Mouse (Mus musculus) left cerebral cortex, adult 11 months (tissue): ENCODE results near the gene Prickle2.

Experiments used
- DNase-seq: peaks from one replicate; pipeline ENCODE4 v3.0.0; 2022; ENCODE audit warnings: low spot score

Prickle2 gene

DNA sequence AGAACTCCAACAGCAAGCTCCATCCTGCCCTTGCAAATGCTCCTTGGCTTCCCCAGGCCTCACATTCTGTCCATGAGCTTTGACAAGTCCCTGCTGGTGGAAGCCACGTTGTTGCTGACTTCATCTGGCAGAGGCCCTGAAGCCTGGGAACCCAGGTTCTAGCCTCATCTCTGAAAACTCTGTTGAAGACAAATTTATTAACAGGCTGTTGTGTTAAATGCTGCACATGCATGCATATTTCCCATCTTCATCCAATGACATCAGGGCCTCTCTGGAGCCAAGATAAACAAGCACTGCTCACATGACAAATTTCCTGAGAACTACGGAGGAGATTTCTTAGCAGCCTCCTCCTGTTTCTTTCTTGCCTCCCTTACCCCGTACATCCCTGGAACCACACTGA is 259.3 kb downstream of the Prickle2 start:
- no peak for DNase-seq

DNA sequence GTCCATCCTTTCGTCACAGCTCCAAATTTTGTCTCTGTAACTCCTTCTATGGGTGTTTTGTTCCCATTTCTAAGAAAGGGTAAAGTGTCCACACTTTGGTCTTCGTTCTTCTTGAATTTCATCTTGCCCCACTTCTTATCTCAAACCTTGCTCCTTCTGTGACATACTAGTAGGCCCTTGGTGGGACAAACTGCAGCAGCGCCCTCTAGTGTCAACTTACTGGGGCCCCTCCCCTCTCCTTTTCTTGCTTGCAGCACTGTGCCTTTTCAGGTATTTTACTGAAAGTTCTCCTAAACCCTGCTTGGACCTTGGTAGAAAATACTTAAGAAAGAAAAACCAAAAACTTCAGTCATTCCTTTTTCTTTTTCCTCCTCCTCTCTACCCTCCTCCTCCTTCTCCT is 264.8 kb downstream of the Prickle2 start:
- no peak for DNase-seq

DNA sequence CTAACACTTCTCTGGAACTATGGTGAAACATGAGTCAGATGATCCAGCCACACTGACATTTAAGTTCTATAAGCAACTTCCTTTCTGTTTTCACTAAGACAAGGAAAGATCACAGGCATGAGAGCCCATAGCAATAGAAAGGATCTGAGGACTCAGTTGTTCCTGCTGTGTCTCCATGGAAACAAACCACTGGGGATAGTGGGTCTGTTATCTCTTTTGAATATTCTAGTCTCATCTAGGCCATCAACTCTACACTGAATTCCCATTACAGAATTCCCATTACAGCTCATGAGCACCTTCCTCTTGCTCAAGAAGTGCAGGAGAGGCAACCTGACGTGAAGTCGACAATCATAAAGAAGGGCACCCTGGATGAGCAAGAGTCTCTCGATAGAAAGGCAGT is 265.7 kb downstream of the Prickle2 start:
- no peak for DNase-seq

DNA sequence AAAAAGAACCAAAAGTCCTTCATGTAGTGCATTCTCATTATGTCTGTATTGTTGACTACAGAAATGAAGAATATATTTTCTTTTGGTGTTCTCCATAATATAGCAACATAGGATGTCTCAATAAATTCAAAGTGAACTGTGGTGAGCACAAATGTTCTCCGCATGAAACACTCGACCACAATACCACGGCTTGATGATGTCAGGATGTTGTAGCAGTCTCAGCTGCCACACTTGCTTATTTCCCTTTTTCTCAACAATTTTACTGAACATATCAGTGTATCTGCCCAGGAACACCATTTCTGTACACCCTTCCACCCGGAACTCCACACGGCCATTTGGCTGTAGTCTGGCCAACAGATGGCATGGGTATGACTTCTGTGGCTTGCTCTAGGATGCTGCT is 273.8 kb downstream of the Prickle2 start:
- no peak for DNase-seq

DNA sequence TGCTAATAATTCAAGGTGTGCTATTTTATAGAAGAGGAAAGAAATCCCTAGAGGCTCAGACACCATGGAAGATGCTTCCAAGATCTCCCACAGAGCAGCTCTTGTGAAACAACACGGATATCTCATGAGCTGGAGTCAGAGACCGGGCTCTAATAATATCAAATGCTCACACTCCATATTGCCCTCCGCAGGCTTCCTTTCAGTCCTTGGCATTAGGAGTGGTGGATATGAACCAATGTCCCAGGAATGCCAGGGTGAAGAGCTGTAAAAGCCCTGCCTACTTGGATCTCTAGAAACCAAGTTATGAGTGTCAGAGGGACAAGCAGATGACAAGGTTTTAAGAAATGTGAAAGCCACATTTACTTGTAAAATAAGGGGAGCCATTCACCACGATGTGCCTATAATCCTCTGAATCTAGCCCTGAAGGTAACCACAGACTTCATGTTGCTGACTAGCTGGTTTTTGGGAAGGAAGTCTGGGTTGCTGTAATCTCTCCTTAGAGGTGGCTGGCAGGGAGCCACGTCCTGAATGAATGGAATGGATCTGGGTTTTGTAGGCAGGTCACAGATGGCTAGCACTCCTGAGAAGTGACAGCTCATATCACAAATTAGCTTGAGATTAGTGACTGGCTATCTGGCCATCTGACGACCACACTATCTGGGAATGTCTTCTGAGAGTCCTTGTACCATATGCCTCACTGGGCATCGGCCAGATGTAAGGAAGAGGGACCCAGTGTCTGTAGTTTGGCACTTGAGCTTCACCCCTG is 278.4 kb downstream of the Prickle2 start:
- DNase-seq = no peak

DNA sequence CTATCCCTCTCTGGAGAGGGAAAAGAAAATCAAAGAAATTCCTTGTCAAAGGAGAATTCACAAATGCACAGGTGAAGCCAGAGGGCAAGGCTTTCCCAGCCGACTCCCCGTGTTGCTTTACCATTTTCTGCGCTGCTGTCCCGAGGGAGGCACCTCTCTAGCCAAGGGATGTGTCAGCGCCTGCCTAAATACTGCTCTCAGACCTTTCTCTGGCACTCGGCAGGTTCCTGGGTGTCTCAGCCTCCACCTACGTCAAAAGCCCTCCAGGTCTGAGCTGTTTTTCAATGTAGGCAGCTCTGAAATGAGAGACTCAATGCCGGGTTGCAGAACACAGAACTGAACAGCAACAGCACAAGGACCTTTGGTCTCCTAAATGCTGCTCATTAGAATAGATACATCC is 280.1 kb downstream of the Prickle2 start:
- DNase-seq = no peak

DNA sequence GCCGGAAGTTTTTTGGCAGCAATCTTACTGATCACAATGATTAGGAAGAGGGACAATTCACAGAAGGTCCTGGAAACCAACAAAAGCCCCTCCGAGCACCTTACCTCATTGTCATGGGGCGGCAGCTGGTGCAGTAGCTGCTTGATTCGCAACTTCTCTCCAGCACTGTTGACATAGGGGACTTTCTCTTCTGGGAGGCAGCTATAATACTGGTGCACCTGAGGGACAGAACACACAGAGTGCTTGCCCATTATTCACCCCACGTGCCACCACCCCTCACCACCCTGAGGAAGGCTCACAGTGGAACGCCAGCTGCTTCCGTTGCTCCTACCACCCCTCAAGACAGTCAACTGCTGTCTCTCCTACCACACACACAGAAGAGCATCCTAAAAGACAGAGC is 280.5 kb downstream of the Prickle2 start:
- no peak for DNase-seq

DNA sequence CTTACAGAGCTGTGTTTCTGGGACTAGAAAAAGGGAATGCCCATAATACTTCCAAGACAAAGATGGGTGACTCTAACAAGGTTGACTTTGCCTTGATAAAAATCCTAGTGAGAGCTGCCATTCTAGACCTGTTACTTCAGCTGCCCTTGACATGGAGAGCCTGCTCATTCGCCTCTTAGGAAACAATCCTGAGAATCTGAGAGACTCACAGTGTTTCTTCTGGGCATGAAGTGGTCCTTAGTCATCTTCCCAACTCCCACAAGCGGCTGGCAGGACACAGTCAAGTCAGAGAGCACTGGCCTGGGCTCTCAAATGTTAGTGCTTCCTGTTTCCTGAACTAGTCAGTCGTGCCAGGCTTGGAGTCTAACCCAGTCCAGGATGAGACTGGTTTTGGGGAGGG is 281.0 kb downstream of the Prickle2 start:
- DNase-seq = no peak

DNA sequence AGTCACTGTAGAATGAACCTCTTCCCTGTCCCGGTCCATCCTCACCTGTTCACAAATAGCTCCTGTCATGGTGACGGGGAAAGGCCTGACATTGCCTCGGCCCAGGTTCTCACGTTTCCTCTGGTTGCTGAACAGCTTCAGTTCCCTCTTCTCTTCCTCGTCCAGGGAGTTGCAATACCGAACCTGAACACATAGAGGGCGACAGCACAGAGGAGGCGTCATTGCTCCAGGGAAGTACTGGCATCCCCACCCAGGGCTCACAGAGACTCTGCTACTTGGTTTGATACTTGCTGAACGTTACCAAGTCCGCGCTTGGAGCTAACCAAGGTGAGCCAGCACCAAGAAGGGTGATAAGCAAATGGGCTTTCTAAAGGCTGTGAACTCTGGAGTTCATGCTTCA is 283.7 kb downstream of the Prickle2 start:
- no peak for DNase-seq

DNA sequence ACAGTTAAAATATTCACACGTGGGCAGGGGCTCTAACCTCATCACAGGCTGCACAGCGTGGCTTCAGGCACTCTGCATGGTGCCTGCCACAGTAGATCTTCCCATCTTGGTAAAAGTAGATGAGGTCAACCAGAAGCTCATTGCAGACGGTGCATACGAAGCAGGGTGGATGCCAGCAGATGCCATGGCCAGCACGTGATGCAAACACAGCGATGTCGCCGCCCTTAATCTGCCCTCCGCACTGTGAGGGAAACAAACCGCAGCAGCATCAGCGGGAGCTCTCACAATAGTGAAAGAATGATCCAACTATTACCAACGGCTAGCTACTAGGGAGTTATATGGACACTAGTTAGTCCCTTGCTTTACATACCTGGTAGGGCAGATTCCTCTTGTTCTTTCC is 285.8 kb downstream of the Prickle2 start:
- no peak for DNase-seq

DNA sequence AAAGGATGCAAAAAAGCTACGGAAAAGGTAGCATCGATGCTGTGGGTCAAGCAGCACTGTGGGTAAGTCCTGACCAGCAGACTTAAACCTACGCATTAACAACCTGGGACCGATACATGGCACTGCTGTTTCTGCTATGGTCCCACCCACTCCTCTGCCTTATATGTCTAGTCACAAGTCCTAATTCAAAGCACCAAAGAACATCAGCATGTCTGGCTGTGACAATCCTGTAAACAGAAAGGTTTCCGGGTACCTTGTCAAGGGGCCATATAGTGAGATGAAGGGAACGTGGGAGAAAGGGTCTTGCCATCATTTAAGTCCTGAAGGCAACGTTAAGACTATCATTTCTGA is 290.6 kb downstream of the Prickle2 start:
- no peak for DNase-seq

DNA sequence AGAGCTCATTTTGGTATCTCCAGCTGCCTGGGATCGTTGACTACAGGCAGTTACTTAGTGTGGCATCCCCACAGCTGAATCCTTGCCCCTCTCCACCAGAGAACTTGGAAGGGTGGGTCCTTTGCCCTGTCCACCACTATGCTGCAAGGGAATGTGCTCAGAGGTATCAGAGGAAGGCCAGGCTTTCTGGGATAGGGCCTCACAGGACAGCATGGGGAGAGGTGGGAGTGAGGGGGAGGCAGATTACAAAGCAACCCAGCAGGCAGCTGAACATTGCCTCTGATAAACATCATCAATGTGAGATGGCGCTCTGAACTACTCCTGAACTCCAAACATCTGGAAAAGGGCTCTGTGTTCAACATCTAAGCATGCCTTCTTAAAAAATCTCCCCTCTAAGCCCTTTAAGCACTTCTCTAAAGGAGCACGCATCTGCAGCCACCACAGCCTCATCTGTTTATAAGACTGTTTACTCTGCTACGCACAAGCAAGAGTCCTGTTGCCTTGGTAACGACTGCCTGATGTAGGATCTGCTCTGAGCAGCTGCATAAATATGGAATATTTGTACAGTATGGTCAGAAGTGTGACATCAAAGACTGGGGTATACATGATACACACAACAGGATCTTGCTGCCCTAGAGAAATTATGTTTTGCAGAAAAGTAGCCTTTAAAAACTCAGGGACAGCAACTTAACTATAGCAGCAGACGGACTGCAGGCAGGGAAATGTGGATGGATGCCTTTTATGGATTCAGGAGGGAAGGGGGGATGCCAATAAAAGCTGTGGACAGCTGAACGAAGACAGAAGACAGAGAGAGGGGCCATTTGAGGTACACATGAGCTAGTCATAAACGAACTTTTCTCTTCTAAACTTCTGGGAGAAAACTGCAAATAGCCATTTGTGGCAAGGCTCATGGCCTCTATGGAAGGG is 291.2 kb downstream of the Prickle2 start:
- DNase-seq = no peak

DNA sequence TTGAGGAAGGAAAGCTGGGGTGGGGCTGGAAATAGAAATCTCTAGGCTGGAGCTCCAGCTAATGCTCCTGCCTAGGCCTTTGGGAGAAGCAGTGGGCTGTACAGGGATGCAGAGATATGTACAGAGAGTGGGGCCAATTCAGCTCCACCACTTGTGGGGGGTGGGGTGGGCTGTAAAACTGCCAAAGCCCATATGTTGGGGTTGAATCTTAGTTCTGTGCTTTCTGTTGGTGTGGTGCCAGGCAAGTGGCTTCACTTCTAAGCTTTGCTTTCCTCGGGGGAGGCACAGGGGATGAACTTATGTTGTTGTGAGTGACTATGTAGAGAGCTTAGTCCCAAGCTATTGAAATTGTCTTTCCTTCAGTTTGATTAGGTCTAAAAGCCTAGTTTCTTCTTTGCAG is 292.0 kb downstream of the Prickle2 start:
- DNase-seq = no peak

DNA sequence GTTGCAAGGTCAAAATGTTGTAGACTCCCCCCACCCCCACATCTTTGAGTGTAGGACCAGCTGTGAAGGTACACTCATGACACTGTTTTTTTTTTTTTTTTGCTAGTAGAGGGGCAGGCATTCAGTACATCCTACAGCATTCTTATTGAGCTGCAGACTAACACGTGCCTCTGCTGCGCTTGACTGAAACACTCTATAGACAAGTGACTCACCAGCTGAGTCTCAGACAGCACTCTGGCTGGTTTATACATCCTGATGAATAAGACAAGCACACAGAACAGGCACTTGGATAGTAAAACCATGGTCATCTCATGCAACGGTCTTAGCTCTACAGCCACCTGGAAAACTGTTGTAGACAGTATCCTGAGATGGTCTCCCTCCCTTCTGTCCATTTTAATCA is 296.2 kb downstream of the Prickle2 start:
- no peak for DNase-seq

DNA sequence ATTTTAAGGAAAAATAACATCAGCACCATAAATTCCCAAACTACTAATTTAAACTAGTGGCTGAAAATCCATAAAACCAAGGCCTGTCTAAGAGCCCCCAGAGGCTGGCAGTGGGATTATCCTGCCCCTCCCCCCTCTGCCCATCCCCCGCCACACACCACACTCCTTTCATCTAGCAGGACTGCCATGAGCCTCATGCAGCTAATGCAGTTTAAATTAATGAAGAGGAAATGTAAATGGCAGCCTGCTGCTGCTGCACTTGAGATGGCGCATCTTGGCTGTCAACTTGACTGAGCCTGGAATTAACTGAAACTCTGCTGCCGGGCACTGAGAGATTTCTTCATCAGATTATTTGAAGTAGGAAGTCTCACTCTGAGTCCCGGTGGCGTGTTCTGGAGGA is 298.7 kb downstream of the Prickle2 start:
- DNase-seq = no peak

DNA sequence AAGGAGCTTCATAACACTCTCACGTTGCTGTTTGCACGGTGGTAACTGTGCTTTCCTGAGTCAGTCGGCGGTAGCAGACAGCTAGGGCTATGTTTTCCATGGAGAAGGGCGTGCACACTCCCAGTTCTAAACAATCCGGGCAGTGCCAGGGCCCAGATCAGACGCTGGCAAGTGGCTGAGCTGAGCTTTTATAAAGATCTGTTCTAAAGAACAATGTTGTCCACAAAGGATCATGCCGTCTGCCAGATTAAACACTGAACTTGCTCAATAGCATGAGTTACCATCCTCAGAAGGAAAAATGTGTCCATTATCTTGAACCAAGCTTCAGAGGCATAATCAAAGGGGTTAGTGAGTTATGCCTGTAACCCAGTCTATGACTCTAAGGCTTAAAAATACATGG is 300.4 kb downstream of the Prickle2 start:
- DNase-seq = no peak

DNA sequence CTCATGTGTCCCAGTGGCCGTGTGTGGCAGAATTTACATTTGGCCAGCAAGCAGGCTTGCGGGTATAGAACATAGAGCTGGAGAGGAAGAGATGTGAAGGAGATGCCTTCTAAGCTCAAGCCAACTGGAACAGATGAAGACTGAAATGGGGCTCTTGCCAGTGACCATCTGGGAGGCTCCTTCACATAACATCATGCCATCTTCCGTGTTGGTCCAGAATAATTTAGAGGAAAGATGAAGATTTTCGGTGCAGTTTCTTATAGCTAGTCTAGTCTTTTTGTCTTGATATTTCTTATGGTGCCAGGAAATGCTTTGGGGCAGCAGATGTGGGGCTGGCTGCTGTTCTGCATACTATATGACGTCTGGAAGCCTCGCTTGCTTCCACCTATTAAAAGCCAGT is 308.1 kb downstream of the Prickle2 start:
- no peak for DNase-seq

DNA sequence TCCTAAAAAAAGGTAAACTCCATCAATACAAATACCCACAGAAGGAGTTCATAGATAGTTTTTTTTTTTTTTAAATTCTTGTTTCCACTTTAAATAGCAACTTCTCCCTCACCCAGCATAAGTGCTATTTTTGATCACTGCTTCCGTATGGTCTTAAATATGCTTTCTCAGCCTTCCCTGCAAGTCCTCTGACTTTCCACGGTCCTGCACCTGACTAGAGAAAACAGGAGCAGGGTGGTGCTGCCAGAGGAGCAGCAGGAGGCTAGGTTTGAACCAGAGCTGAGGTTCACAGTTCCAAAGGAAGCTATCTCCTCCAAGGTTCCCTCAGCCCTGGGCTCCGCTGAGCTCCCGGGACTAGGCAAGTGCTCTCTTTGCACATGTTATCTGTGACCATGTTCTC is 310.4 kb downstream of the Prickle2 start:
- no peak for DNase-seq

DNA sequence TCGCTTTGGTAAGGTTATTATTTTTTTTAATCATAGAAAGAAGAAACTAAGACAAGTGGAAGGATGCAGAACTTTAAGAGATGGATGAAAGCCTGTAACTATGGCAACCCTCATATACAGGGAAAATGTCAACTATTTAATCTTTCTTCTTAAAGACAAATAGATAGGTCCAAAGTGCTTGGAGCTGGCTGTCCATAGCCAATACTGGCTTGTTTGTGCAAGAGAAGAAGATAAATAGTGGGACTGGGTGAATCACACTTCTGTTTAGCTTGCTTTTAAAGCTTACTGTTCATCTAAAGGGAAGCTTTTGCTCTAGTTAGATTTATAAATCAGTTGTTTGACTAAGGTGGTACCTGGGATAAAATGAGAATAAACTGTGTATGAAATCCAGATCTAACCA is 310.8 kb downstream of the Prickle2 start:
- no peak for DNase-seq

DNA sequence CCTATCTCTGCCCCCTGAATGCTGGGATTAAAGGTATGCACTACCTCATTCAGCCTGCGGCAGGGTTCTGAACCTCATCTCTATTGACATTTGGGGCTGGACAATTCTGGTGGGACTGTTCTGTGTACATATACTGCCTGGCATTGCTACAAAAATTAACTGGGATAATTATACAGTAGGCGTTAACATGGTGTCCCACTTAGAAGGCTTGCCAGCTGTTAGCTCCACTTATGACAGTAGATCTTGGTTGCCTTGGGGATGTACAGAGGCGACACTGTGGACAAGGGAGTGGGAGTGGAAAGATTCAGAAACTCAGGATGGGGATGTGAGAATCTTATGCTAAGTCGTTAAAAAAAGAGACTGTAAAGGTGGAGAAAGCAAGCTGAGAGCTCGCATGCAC is 311.3 kb downstream of the Prickle2 start:
- DNase-seq = peak; percentile 68

DNA sequence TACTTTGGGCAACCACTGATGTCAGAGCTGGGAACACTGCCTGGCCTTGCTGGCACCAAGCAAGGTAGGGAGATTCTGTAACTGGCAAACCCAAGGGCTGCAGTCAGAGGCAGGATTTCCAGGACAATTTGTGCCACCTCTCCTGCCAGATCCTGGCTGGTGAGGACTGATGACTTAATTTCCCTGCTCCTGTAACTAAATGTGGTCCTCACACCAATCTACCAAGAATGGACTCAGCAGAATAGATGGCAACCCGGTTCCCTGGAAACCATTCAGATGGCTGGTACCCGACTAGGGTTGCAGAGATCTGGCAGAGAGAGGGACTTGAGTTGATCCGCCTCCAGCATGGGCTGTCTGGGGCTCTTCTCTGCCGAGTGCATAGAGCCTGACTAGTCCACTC is 315.6 kb downstream of the Prickle2 start:
- no peak for DNase-seq

DNA sequence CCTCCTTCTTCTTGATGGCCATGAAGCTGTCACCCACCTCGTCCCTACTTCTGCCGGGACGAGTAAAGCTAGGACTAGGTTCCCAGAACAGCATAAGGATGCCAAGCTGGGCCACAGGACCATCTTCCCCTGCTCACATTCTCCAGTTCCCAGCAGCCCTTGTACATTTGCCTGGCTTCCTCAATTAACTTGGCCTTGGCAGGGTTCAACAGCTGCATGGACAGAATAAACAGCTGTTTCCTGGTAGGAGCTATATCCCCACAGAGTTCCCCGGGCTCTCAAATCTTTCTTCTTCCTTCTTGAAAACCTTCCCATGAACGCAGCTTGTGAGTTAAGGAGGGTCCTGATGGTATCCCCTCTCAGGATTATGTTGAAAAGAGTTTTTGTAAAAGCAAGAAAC is 317.3 kb downstream of the Prickle2 start:
- no peak for DNase-seq

DNA sequence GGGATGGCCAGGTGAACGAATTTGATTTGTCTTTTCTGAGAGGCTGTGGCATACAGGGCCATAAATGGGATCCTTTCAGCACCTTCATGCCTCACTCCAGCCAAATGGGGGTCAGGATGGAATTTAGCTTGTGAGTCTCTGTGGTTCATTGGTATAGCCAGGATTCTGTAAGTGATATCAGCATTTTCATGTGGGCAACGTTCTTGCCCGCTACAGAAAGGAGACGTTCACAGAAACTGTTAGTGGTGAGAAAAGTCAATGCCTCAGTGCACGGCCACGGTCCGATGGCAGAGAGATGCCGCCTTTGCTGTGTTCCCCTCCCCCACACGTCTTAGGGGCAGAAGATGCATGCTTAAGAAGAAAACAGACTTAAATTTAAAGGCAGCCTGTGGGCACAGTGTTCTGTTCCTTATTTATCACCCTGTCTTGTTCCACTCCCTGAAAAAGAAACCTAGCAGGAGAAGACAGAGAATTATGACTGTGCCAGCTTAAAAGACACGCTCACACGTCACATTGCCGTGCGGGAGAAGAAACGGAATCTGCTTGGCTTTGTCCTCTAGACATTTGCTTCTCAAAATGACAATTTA is 322.7 kb downstream of the Prickle2 start:
- peak; percentile 56 for DNase-seq
